Mouse (Mus musculus) brown adipose tissue, adult 24 weeks (tissue): ENCODE results near the gene Rnf114. TPM values are rescaled to one million over a fixed set of nuclear protein-coding genes. Genes with fewer than 3 reads are reported as not detected.

Source experiments
- H3K27ac ChIP-seq: fragments of 200-500 bp; replicated peaks from 2 replicates; pipeline ENCODE4 v1.5.1; 2012; ENCODE audit warnings: low read depth, mild to moderate bottlenecking, low read length
- H3K4me1 ChIP-seq: fragments of 200-500 bp; 2 replicates; pipeline ENCODE4 v1.6.1; 2012; ENCODE audit warnings: low read length, mixed read lengths; ENCODE audit not compliant: control insufficient read depth, insufficient read depth, insufficient read length
- H3K4me3 ChIP-seq: fragments of 200-500 bp; 2 replicates; pipeline ENCODE4 v1.5.1; 2012; ENCODE audit warnings: low read depth, mild to moderate bottlenecking, low read length, moderate library complexity; ENCODE audit not compliant: insufficient read depth
- polyA plus RNA-seq: library from polyadenylated mRNA; stranded (reverse); fragments of >200 nt; gene quantifications from 2 replicates; pipeline ENCODE4 v1.2.4, GENCODE M21; 2012; ENCODE audit not compliant: missing spikeins, insufficient read depth, insufficient read length

Gene Rnf114
- polyA plus RNA-seq, 1 experiment: 24.2 TPM

DNA sequence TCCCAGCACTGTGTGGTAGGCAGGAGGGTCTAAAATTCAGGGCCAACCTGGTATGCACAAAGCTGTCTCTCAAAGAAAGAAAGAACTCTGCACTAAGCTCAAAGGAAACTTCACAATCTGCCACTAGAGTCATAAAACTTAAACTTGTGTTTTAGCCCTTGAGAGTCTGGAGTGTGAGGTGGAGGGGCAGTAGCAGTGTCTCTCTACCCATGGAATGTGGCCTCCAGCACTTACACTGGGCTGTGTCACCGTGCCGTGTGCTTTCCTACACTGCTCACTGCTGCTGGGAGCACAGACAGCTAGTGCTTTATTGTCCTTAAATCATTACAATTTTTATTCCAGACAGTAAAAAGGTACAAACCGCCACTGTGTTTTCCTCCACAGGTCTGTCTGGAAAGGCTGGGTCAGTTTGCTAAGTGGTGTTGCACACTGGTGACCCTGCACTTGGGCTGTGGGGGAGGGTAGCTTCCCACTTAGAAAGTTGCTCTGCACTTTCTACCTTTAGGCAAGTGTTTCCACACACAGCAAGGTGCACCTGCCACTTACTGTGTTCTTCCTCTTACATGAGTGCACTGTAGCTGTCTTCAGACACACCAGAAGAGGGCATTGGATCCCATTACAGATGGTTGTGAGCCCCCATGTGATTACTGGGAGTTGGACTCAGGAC is 15.4 kb downstream of the Rnf114 start:
- H3K4me1 ChIP-seq: no peaks in the 10 kb centered on the region
- no peak overlapping the region for H3K4me3 ChIP-seq
- no peak overlapping the region for H3K27ac ChIP-seq

- no peak overlapping the region for H3K4me3 ChIP-seq
- no peaks in the 10 kb centered on the region for H3K4me1 ChIP-seq
- no peak overlapping the region for H3K27ac ChIP-seq
Measured at GRCm38 (mm10) chr2:167508569-167508968, 16.1 kb downstream of the Rnf114 start.

GRCm38 (mm10) chr2:167510485-167510884 is 18.0 kb downstream of the Rnf114 start:
- Histone ChIP-seq H3K4me1 (no peaks in the 10 kb centered on the region), H3K4me3 (no peak overlapping the region), H3K27ac (no peak overlapping the region)

- H3K27ac ChIP-seq: no peak overlapping the region
- no peaks in the 10 kb centered on the region for H3K4me1 ChIP-seq
- no peak overlapping the region for H3K4me3 ChIP-seq
Measured at GRCm38 (mm10) chr2:167512365-167512764, 19.9 kb downstream of the Rnf114 start.

DNA sequence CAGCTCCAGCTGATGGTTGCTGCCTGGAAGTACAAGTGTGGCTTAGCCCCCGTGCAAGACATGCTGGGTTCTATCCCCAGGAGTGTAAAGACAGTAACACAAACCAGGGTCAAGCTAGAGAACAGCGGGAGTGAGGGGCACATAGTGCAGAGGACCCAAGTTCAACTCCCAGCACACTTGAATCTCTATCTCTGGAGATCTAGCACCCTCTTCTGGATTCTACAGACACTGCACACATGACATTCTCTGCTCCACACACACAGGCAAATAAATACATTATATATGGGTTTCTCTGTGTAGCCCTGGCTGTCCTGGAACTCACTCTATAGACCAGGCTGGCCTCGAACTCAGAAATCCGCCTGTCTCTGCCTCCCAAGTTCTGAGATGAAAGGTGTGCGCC is 20.5 kb downstream of the Rnf114 start:
- Histone ChIP-seq H3K4me3 (no peak overlapping the region), H3K27ac (no peak overlapping the region), H3K4me1 (no peaks in the 10 kb centered on the region)

DNA sequence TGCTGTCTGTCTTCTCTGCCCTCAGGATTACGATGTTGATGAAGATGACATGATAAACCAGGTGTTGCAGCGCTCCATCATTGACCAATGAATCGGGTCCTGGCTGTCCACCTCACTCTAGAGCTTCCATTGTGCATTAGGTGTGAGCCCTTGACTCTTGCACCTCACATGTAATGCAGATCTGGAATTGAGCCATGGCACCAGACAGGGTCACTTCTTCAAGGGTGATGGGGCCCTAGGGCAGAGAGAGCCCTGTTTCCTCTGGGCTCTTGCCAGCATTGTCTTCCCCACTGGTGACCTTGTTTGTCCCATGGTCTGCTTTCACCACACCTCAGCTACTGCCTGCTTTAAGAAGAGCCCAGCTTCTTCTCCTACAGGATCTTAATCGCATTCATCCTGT is 22.2 kb downstream of the Rnf114 start:
- H3K4me3 ChIP-seq: no peak overlapping the region
- no peak overlapping the region for H3K27ac ChIP-seq

DNA sequence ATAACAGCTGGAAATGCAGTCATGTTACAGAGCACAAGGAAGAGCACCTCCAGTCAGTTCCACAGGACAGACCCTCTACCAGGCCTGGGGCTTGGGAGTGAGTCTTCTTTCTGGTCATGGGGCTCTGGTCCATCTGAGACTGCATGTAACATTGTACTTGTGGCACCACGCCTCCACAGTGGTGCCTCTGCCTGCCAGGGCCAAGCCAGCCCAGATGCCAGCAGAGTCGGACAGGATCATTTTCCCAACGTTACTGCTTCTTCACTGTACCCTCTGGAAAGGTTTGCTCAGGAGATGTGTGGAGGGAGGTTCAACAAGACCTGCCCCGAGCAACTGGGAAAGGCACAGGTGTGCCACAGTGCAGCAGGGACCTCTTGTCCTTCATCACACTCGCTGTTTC is 23.2 kb downstream of the Rnf114 start:
- no peaks in the 10 kb centered on the region for H3K4me1 ChIP-seq
- H3K4me3 ChIP-seq: no peak overlapping the region
- H3K27ac ChIP-seq: no peak overlapping the region

More for the DNA sequence above, 22.2 kb downstream of the Rnf114 start:
- H3K4me1 ChIP-seq: no peaks in the 10 kb centered on the region

DNA sequence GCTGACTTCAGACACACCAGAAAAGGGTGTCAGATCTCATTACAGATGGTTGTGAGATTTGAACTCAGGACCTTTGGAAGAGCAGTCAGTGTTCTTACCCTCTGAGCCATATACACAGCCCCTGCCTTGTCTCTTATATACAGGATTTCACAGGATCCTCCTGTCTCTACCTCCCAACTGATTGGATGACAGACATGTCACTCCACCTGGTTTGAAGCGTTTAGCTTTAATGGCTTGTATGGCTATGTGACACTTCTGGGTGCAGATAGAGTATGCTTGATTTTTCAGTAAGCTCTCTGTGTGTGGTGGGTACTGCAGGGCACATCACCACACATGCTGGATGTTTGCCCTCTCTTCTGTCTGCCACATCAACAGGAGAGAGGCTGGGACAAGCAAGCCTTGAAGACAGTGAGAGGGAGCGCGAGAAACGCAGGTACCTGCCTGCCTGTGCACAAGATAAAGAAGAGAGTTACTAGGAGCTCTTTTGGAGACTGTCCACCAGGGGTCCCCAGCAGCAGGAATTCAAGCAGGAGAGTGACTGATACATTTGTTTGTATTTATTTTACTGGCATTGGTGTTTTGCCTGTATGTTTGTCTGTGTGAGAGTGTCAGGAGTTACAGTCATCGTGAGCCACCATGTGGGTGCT is 27.3 kb downstream of the Rnf114 start:
- Histone ChIP-seq H3K4me1 (no peaks in the 10 kb centered on the region), H3K27ac (no peak overlapping the region), H3K4me3 (no peak overlapping the region)

- H3K4me3 ChIP-seq: no peak overlapping the region
- no peaks in the 10 kb centered on the region for H3K4me1 ChIP-seq
Measured at GRCm38 (mm10) chr2:167528278-167528677, 35.8 kb downstream of the Rnf114 start.

GRCm38 (mm10) chr2:167529935-167530513 is 37.6 kb downstream of the Rnf114 start:
- Histone ChIP-seq H3K4me1 (no peaks in the 10 kb centered on the region), H3K27ac (no peak overlapping the region), H3K4me3 (no peak overlapping the region)

More at GRCm38 (mm10) chr2:167528278-167528677, 35.8 kb downstream of the Rnf114 start:
- H3K27ac ChIP-seq: no peak overlapping the region

GRCm38 (mm10) chr2:167530536-167530935 is 38.1 kb downstream of the Rnf114 start:
- H3K27ac ChIP-seq: no peak overlapping the region
- H3K4me3 ChIP-seq: no peak overlapping the region
- no peaks in the 10 kb centered on the region for H3K4me1 ChIP-seq

DNA sequence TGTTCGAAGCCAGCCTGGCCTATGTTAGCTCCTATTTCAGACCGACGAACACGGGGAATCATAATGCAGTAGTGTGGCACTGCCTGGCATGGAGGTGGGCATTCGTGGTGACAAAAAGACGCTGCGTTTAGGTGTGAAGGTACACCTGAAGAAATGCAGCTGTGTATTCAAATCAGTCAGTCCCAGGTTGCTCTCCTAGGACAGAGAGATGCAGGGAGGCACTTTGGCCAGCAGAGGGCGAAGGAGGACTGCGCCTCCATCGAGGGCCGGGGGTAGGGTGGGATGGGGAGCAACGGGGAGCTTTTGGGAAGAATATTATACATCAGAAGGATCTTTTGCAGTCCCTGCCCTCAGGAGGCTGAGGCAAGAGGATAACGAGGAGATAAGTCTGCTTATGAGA is 39.7 kb downstream of the Rnf114 start:
- no peaks in the 10 kb centered on the region for H3K4me1 ChIP-seq
- H3K4me3 ChIP-seq: no peak overlapping the region
- no peak overlapping the region for H3K27ac ChIP-seq

GRCm38 (mm10) chr2:167533880-167534279 is 41.4 kb downstream of the Rnf114 start:
- no peak overlapping the region for H3K4me3 ChIP-seq
- no peak overlapping the region for H3K27ac ChIP-seq
- no peaks in the 10 kb centered on the region for H3K4me1 ChIP-seq

- Histone ChIP-seq H3K4me3 (no peak overlapping the region), H3K27ac (no peak overlapping the region), H3K4me1 (no peaks in the 10 kb centered on the region)
Measured at GRCm38 (mm10) chr2:167536320-167536945, 44.0 kb downstream of the Rnf114 start.

DNA sequence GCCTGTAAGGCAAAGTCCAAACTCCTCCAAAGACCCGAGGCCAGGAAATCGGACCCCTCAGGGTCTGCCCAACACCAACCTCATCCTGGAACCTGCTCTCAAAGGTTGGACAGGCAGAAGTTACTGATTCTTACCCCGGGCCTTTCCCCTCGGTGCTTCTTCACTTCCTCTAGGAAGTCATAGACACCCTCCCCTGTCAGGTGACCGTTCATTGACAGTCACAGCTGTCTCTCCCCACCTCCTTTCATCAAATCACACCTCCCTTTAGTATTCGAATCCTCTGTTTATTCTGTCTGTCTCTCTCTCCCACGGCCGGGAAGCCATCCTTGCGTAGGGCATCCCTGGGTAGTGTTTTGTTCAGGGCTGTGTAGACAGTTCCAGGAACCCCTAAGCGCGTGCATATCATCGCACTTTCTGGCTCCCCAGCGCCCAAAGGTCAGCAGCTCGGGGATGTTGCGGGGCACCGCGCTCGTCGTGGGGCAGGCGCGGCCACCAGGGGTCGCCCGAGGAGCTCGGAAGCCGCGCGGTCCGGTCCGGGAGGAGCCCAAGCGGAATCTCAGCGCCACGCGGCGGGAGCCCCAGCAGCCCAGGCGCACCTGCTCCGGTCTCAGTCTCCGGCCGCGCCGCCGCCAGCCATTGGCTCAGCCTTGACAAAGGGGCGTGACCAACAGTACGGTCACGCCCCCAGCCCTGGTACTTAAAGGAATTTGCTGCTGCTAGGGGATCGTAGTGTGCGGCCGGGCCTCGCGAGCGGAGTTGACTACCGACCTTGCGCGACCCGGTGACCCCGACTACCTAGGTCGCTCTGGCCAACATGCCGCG is 45.2 kb downstream of the Rnf114 start, which contains the start of gene Snai1:
Gene Snai1 (plus strand): TSS at position 720 of the 822 bp plus-strand sequence.
- Histone ChIP-seq H3K27ac (peak within 1 kb of the TSS; percentile 14; the same call in 1 of the 2 replicates), H3K4me3 (peak within 1 kb of the TSS; percentile 61), H3K4me1 (peaks cover under 1% of the 10 kb centered on the region)
